Mouse (Mus musculus): ENCODE measurements around the gene E4f1. TPM values are rescaled to one million over a fixed set of nuclear protein-coding genes. Genes with fewer than 3 reads are reported as not detected.

The E4f1 gene
- polyA plus RNA-seq (2016; fragmentation: Nextera tagmentation; extraction: Ambion mirVana): 38.4 and 43.2 TPM in 2 replicates

GRCm38 (mm10) chr17:24469910-24470602 lies at the start of gene E4f1, which contains the start of gene Pgp:
Gene E4f1 (minus strand): TSS chr17:24470313.
Gene Pgp (plus strand): TSS chr17:24470392.
- Histone ChIP-seq H3K4me1 (peaks cover 24% of the 10 kb centered on the region), H3K4me2 (replicated peaks) (peak within 1 kb of the TSS; percentile 99), H3K36me3 (peaks cover 25% of the 10 kb centered on the region), H3K27me3 (no peaks in the 10 kb centered on the region), H3K4me3 (peak within 1 kb of the TSS; percentile 85), H3K9ac (peak within 1 kb of the TSS; percentile 88), H3K27ac (peak within 1 kb of the TSS; percentile 77), H3K9me3 (no peaks in the 10 kb centered on the region)
- ATAC-seq (ENCODE audit: insufficient number of reproducible peaks, insufficient read depth, low FRiP score, low TSS enrichment): peak; percentile 97
- WGBS: under 1% methylated on average over 58 of the region's 75 CpGs

GRCm38 (mm10) chr17:24514270-24515257 lies 44.5 kb upstream of the E4f1 start:
- ATAC-seq (ENCODE audit: insufficient number of reproducible peaks, insufficient read depth, low FRiP score, low TSS enrichment): no peak
- Histone ChIP-seq H3K9ac (no peak overlapping the region), H3K27ac (0 out of 2 replicates have a peak overlapping the region, but pooled peaks have one; percentile 19), H3K4me3 (0 out of 2 replicates have a peak overlapping the region, but pooled peaks have one; percentile 9), H3K27me3 (no peaks in the 10 kb centered on the region), H3K36me3 (peaks cover 96% of the 10 kb centered on the region), H3K4me1 (no peaks in the 10 kb centered on the region), H3K9me3 (no peaks in the 10 kb centered on the region), H3K4me2 (replicated peaks) (no peak overlapping the region)
- 86% methylated on average over 24 of the region's 24 CpGs for WGBS

GRCm38 (mm10) chr17:24513609-24514008 lies 43.5 kb upstream of the E4f1 start:
- Histone ChIP-seq H3K27ac (no peak overlapping the region), H3K27me3 (no peaks in the 10 kb centered on the region), H3K9ac (no peak overlapping the region), H3K9me3 (no peaks in the 10 kb centered on the region), H3K36me3 (peaks cover 96% of the 10 kb centered on the region), H3K4me3 (0 out of 2 replicates have a peak overlapping the region, but pooled peaks have one; percentile 9), H3K4me2 (replicated peaks) (no peak overlapping the region), H3K4me1 (no peaks in the 10 kb centered on the region)
- ATAC-seq (ENCODE audit: insufficient number of reproducible peaks, insufficient read depth, low FRiP score, low TSS enrichment): no peak
- 69% methylated on average over 5 of the region's 5 CpGs for WGBS

GRCm38 (mm10) chr17:24507806-24508460 lies 37.8 kb upstream of the E4f1 start:
- Histone ChIP-seq H3K4me3 (no peak overlapping the region), H3K4me2 (replicated peaks) (no peak overlapping the region), H3K9me3 (no peaks in the 10 kb centered on the region), H3K9ac (no peak overlapping the region), H3K27me3 (peaks cover 7% of the 10 kb centered on the region; the same call in 1 of the 2 replicates), H3K27ac (no peak overlapping the region), H3K4me1 (peaks cover 13% of the 10 kb centered on the region), H3K36me3 (peaks cover 70% of the 10 kb centered on the region)
- WGBS: 81% methylated on average over 12 of the region's 12 CpGs
- no peak for ATAC-seq (ENCODE audit: insufficient number of reproducible peaks, insufficient read depth, low FRiP score, low TSS enrichment)

GRCm38 (mm10) chr17:24507129-24507664 lies 37.1 kb upstream of the E4f1 start:
- ATAC-seq (ENCODE audit: insufficient number of reproducible peaks, insufficient read depth, low FRiP score, low TSS enrichment): no peak
- H3K36me3 ChIP-seq: peaks cover 65% of the 10 kb centered on the region
- no peaks in the 10 kb centered on the region for H3K9me3 ChIP-seq
- no peak overlapping the region for H3K27ac ChIP-seq
- H3K4me1 ChIP-seq: peaks cover 13% of the 10 kb centered on the region
- H3K4me3 ChIP-seq: 0 out of 2 replicates have a peak overlapping the region, but pooled peaks have one; percentile 14
- peak overlapping the region; percentile 40; the same call in 1 of the 2 replicates for H3K4me2 ChIP-seq (replicated peaks)
- 46% methylated on average over 19 of the region's 19 CpGs for WGBS
- peaks cover 7% of the 10 kb centered on the region; the same call in 1 of the 2 replicates for H3K27me3 ChIP-seq
- H3K9ac ChIP-seq: no peak overlapping the region

GRCm38 (mm10) chr17:24506332-24507070 lies 36.4 kb upstream of the E4f1 start:
- no peak for ATAC-seq (ENCODE audit: insufficient number of reproducible peaks, insufficient read depth, low FRiP score, low TSS enrichment)
- peak overlapping the region; percentile 33 for H3K9ac ChIP-seq
- peaks cover 62% of the 10 kb centered on the region for H3K36me3 ChIP-seq
- H3K4me2 ChIP-seq (replicated peaks): peak overlapping the region; percentile 40
- WGBS: 24% methylated on average over 36 of the region's 36 CpGs
- no peaks in the 10 kb centered on the region for H3K9me3 ChIP-seq
- H3K4me1 ChIP-seq: peaks cover 13% of the 10 kb centered on the region
- H3K27me3 ChIP-seq: peaks cover 7% of the 10 kb centered on the region; the same call in 1 of the 2 replicates
- 0 out of 2 replicates have a peak overlapping the region, but pooled peaks have one; percentile 14 for H3K4me3 ChIP-seq
- H3K27ac ChIP-seq: no peak overlapping the region

- Histone ChIP-seq H3K27ac (no peak overlapping the region), H3K4me2 (replicated peaks) (no peak overlapping the region), H3K36me3 (peaks cover 51% of the 10 kb centered on the region), H3K27me3 (peaks cover 7% of the 10 kb centered on the region; the same call in 1 of the 2 replicates), H3K9ac (no peak overlapping the region), H3K9me3 (no peaks in the 10 kb centered on the region), H3K4me1 (peaks cover 13% of the 10 kb centered on the region), H3K4me3 (no peak overlapping the region)
- ATAC-seq (ENCODE audit: insufficient number of reproducible peaks, insufficient read depth, low FRiP score, low TSS enrichment): no peak
- WGBS: 87% methylated on average over 30 of the region's 30 CpGs
Measured at GRCm38 (mm10) chr17:24505286-24505955, 35.3 kb upstream of the E4f1 start.

- no peaks in the 10 kb centered on the region for H3K9me3 ChIP-seq
- no peak overlapping the region for H3K4me3 ChIP-seq
- no peak for ATAC-seq (ENCODE audit: insufficient number of reproducible peaks, insufficient read depth, low FRiP score, low TSS enrichment)
- peaks cover 38% of the 10 kb centered on the region for H3K36me3 ChIP-seq
- 89% methylated on average over 10 of the region's 10 CpGs for WGBS
- no peak overlapping the region for H3K27ac ChIP-seq
- no peak overlapping the region for H3K4me2 ChIP-seq (replicated peaks)
- H3K9ac ChIP-seq: no peak overlapping the region
- peaks cover 13% of the 10 kb centered on the region for H3K4me1 ChIP-seq
- H3K27me3 ChIP-seq: peaks cover 7% of the 10 kb centered on the region; the same call in 1 of the 2 replicates
Measured at GRCm38 (mm10) chr17:24504085-24504484, 34.0 kb upstream of the E4f1 start.

GRCm38 (mm10) chr17:24502208-24502607 lies 32.1 kb upstream of the E4f1 start:
- WGBS: 41% methylated on average over 11 of the region's 11 CpGs
- Histone ChIP-seq H3K4me3 (no peak overlapping the region), H3K36me3 (peaks cover 19% of the 10 kb centered on the region), H3K4me2 (replicated peaks) (no peak overlapping the region), H3K9me3 (no peaks in the 10 kb centered on the region), H3K27ac (no peak overlapping the region), H3K27me3 (peaks cover 5% of the 10 kb centered on the region; the same call in 1 of the 2 replicates), H3K4me1 (peaks cover 11% of the 10 kb centered on the region), H3K9ac (no peak overlapping the region)
- ATAC-seq (ENCODE audit: insufficient number of reproducible peaks, insufficient read depth, low FRiP score, low TSS enrichment): no peak

GRCm38 (mm10) chr17:24496026-24496425 lies 25.9 kb upstream of the E4f1 start:
- Histone ChIP-seq H3K9me3 (no peaks in the 10 kb centered on the region), H3K4me3 (no peak overlapping the region), H3K27ac (no peak overlapping the region), H3K36me3 (no peaks in the 10 kb centered on the region; the same call in none of the 2 replicates), H3K27me3 (no peaks in the 10 kb centered on the region), H3K4me1 (no peaks in the 10 kb centered on the region), H3K9ac (no peak overlapping the region), H3K4me2 (replicated peaks) (no peak overlapping the region)
- 87% methylated on average over 1 of the region's 1 CpGs for WGBS
- no peak for ATAC-seq (ENCODE audit: insufficient number of reproducible peaks, insufficient read depth, low FRiP score, low TSS enrichment)

All from embryonic facial prominence, embryonic 12.5 days (tissue).